Mouse (Mus musculus) cerebellum, adult 9-11 months (tissue): ENCODE data around the gene Nfib.
A peak's percentile ranks its signal among the peaks of the same experiment; 100 is the strongest.

Experiments
- DNase-seq: peaks from one replicate; pipeline ENCODE4 v3.0.0; 2022

Nfib gene

GRCm38 (mm10) chr4:82455617-82456322 is 249.8 kb downstream of the Nfib start:
- DNase-seq = no peak

GRCm38 (mm10) chr4:82454989-82455388 is 250.6 kb downstream of the Nfib start:
- no peak for DNase-seq

GRCm38 (mm10) chr4:82453341-82453740 is 252.2 kb downstream of the Nfib start:
- no peak for DNase-seq

- DNase-seq = no peak
Measured at GRCm38 (mm10) chr4:82452905-82453304, 252.6 kb downstream of the Nfib start.

- DNase-seq = peak; percentile 93
Measured at GRCm38 (mm10) chr4:82447061-82447671, 258.4 kb downstream of the Nfib start.

- no peak for DNase-seq
Measured at GRCm38 (mm10) chr4:82444078-82444477, 261.5 kb downstream of the Nfib start.

- no peak for DNase-seq
Measured at GRCm38 (mm10) chr4:82443441-82443840, 262.1 kb downstream of the Nfib start.

- DNase-seq = no peak
Measured at GRCm38 (mm10) chr4:82443003-82443402, 262.5 kb downstream of the Nfib start.

GRCm38 (mm10) chr4:82440606-82441005 is 264.9 kb downstream of the Nfib start:
- no peak for DNase-seq

GRCm38 (mm10) chr4:82439813-82440212 is 265.7 kb downstream of the Nfib start:
- no peak for DNase-seq

- DNase-seq = no peak
Measured at GRCm38 (mm10) chr4:82438631-82439030, 266.9 kb downstream of the Nfib start.

GRCm38 (mm10) chr4:82437533-82438318 is 267.8 kb downstream of the Nfib start:
- DNase-seq = no peak

- DNase-seq = no peak
Measured at GRCm38 (mm10) chr4:82436656-82437055, 268.9 kb downstream of the Nfib start.

- no peak for DNase-seq
Measured at GRCm38 (mm10) chr4:82435716-82436115, 269.8 kb downstream of the Nfib start.

- DNase-seq = no peak
Measured at GRCm38 (mm10) chr4:82433926-82434705, 271.4 kb downstream of the Nfib start.

GRCm38 (mm10) chr4:82431831-82432230 is 273.7 kb downstream of the Nfib start:
- DNase-seq = no peak

- no peak for DNase-seq
Measured at GRCm38 (mm10) chr4:82430802-82431201, 274.7 kb downstream of the Nfib start.

GRCm38 (mm10) chr4:82426224-82426623 is 279.3 kb downstream of the Nfib start:
- no peak for DNase-seq

- no peak for DNase-seq
Measured at GRCm38 (mm10) chr4:82418241-82418640, 287.3 kb downstream of the Nfib start.

- peak; percentile 64 for DNase-seq
Measured at GRCm38 (mm10) chr4:82415817-82416216, 289.7 kb downstream of the Nfib start.

- no peak for DNase-seq
Measured at GRCm38 (mm10) chr4:82412651-82413050, 292.9 kb downstream of the Nfib start.

- no peak for DNase-seq
Measured at GRCm38 (mm10) chr4:82411965-82412364, 293.6 kb downstream of the Nfib start.
